Mouse (Mus musculus): ENCODE data around the gene Ptpru.
A peak's percentile ranks its signal among the peaks of the same experiment; 100 is the strongest.

Gene Ptpru

DNA sequence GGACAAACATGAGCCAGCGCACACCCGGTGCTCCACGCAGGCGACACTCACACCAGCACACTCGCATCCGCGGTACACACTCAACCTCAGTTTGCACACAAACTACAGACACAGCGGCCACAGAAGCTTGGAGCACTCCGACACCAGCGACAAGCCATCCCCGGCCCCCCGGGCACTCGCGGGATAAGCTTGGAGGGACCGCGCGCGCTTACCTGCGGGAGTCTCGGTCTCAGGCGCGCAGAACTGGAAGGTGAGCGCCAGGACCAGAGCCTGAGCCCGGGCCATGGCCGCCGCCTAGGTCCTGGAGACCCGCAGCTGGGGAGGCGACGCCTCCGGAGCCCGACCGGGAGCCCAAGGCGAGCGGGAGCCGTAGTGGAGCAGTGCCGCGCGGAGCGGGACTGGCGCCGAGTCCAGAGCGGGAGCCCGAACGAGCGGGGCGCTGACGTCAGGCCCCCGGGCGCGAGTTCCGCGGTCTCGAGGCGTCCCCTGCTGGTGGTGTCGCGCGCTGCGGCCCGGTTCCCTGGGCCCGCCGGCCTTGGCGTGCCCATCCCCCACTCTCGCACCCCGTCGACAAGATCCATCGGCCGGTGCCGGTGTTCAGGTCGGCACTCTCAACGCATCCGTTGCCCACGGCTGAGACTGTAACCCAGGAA is at the start of gene Ptpru:
TSS of gene Ptpru (minus strand) at position 417 of the 653 bp plus-strand sequence.
- DNase-seq (ENCODE audit: low read depth, low spot score), result peak; percentile 58

- DNase-seq (ENCODE audit: low read depth, low spot score), result no peak
These were observed 47.3 kb upstream of the Ptpru start for GRCm38 (mm10) chr4:131885376-131885775.

- no peak for DNase-seq (ENCODE audit: low read depth, low spot score)
These were observed 45.5 kb upstream of the Ptpru start for GRCm38 (mm10) chr4:131883571-131883970.

DNA sequence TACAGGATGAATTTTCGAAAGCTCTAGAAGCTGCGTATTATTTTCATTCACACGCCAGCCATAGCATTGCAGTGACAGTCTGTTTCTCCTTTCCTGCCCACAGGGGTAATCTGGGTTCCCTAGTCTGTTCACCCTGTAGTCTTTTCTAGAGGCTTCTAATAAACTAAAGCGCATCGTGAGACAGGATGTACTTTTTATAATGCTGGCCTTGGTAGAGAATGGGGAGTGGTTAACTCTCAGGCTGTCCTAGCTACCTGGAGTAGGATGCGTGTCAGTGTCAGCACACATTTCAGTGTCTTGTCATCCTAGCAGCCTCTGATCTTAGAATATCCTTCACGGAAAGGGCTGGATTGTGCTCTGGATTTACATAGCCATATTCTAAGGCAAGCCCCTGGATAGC is 43.2 kb upstream of the Ptpru start:
- no peak for DNase-seq (ENCODE audit: low read depth, low spot score)

DNA sequence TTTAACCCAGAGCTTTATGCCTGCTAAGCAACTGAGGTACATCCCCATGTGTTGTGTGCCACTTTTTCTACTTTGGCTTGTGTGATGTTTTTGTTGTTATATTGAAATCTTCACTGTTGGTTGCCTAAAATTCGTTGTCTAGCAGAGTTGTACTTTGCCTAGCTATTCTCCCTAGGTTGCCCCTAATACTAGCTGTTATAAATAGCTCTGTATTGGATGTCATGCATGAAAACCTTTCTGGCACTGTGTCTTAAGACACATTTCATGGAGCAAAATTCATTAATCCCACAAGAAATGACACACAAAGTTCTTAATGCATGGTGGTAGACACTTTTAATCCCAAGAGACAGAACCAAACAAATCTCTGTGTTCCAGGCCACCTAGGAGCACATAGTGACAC is 41.6 kb upstream of the Ptpru start:
- no peak for DNase-seq (ENCODE audit: low read depth, low spot score)

DNA sequence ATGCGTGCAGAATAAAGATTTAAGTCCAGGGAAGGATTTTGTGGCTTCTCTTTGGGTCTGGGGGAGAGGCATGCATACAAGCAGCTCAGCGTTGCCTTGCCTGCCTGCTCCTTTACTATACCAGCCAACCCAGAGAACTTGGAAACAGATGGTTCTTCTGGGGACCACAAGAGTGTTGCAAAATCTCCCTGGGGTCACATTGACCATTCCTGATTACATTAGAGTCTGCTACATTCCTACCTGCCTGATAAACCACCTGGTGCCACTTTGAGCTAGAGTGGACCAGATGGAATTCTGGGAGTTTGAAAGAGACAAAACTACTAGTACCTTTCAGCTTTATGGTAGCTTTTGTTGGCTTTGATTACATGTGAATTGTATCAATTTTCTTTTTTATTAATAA is 38.7 kb upstream of the Ptpru start:
- no peak for DNase-seq (ENCODE audit: low read depth, low spot score)

DNA sequence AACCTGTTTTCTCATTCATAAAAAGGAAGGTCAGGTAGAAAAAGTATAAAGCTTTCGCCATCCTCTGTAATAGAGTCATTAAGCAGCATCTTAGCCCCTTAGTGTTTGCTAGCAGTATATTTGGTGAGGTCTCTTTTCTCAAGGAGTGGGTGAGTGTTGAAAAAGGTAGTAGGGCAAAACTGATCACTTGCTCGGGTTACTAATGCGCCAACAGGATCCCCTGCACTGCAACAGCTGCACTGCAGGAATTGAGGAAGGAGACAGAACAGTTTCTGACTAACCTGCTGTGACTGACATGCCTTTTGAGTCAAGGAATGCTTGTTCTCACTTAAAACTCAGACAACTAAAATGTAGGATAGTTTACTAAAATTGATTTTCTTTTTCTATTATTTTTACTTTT is 37.2 kb upstream of the Ptpru start:
- no peak for DNase-seq (ENCODE audit: low read depth, low spot score)

- no peak for DNase-seq (ENCODE audit: low read depth, low spot score)
These were observed 36.5 kb upstream of the Ptpru start for GRCm38 (mm10) chr4:131874567-131874966.

GRCm38 (mm10) chr4:131874169-131874536 is 36.1 kb upstream of the Ptpru start:
- no peak for DNase-seq (ENCODE audit: low read depth, low spot score)

- DNase-seq (ENCODE audit: low read depth, low spot score), result peak; percentile 90
These were observed 35.4 kb upstream of the Ptpru start, which contains the start of gene Srsf4 for GRCm38 (mm10) chr4:131873293-131874168. Srsf4 (plus strand) TSS chr4:131873617.

DNA sequence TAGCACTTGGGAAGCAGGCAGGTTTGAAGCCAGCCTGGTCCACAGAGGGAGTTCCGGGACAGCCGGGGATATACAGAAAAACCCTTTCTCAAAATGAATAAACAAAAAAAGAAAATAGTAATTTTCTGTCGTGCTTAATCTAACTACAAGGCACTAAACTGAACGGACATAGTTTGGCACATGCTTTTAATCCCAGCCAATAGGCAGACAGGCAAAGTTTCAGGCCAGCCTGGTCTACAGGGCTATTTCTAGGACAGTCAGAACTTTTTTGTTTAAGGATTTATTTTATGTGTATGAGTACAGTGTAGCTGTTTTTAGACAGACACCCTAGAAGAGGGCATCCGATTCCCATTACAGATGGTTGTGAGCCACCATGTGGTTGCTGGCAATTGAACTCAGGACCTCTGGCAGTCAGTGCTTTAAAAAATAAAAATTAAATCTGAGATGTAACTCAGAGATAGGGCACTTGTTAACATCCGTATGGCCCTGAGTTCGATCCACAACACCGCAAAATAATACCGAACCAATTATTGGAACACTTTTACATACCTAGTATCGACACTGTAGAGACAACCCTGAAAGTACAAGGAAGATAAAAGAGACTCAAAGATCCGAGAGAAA is 34.7 kb upstream of the Ptpru start:
- DNase-seq (ENCODE audit: low read depth, low spot score), result no peak

- no peak for DNase-seq (ENCODE audit: low read depth, low spot score)
These were observed 23.3 kb upstream of the Ptpru start for GRCm38 (mm10) chr4:131861341-131861739.

DNA sequence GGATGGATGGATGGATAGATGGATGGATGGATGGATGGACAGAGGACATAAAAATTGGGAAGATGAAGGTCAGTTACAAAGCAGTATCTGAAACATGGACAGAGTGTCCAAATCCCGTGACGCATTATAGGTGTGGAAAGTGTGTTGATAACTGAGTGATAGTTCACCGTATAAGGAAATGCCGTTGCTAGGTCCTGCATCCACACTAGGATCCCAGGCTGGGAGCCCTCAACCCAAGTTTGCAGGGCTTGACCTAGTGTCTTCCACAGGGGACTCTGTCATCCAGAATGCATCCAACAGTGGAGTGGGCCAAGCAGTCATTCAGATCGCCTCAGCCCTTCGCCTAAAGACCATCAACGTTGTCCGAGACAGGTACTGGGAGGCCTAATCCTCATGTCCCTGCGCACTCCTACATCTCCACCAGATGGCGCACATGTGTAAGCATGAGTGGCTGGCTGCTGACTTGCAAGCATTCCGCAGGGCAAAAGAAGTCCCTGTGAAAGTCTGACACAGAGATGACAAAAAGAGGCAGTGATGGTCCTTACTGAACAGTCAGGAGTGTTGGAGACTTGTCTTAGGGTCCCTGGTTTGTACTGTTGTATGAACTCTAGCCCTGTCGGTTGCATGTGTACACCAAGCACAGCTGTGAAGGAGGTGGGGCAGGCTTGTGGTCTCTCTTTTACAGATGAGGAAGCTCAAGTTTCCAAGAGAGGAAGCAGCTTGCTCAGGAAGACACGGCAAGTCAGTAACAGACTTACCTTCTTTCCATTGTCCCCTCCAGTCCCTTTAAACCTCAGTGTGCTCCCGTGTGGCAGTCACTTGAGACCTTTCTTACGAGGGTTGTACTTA is 22.6 kb upstream of the Ptpru start:
- DNase-seq (ENCODE audit: low read depth, low spot score), result no peak

DNA sequence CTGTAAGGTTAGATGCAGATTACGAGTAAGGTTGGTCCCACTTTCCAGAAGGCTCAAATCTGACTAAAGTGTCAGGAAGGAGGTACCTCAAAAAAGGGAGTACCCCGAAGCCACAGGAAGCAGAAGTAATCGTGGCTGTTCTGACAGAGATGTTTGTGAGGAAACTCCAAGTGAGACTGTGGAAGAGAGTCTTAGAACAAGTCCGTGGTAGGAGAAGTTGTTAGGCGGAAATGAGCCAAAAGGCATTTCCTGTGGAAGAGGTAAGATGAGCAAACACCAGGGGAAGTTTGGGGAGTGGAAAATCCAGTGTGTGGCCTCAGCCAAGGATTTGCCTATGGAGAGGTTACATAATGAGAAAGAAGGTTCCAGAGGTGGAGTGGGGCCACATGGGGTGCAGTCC is 16.9 kb upstream of the Ptpru start:
- no peak for DNase-seq (ENCODE audit: low read depth, low spot score)

GRCm38 (mm10) chr4:131849986-131850638 is 12.0 kb upstream of the Ptpru start:
- DNase-seq (ENCODE audit: low read depth, low spot score), result no peak

GRCm38 (mm10) chr4:131848082-131848481 is 10.0 kb upstream of the Ptpru start:
- DNase-seq (ENCODE audit: low read depth, low spot score), result no peak

DNA sequence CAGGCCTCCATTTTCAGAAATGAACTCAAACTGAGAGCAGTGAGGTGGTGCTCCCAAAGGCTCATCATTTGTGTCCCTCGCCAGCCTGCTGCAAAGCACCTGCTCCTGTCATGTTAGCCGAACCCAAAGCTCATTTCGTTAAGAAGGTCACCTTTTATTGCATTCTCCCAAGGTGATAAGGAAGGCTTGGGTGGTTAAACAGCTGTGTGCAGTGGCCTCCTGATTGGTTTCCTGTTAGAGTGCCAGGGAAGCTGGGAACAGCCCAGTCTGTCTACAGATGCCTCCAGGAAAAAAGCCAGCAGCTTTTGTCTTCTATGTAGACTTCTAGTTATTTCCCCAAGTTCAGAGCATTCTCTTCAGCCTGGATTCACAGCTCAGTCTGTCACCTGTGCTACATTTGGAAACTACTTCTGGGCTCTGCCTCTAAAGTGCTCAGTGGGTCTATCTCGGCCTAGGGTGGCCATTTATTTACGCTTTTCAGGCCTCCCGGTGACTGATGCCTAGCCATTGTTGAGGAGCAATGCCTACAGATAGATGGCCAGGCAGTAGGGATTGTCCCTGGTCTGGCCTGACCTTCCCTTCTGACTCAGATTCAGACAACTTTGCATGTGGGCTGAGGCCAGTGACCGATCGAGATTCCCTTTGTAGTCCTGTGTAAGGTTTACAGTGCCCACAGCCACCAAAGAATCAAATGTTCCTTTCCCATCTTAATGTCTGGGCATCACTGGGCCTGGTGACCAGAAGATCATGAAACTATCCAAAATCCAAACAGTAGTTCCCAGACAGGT is 8.1 kb upstream of the Ptpru start:
- no peak for DNase-seq (ENCODE audit: low read depth, low spot score)

DNA sequence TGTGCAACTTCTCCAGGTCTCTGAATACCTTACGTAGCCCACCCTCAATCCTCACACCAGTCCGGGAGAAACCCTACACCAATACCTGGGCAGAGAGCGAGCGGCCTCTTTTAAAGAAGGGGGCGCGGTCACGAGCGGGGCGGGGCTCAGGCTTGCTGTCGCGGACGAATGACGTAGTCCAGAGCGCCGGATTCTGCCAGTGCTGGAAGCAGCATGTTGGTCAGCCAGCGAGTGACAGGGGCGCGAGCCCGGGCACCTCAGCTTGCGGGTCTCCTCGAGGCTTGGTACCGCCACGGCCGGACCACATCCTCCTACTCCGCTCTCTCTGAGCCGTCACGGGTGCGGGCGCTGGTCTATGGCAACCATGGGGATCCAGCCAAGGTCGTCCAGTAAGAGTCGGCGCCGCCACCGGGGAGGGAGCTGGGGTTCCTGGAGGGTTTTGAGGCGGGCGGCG is 5.2 kb upstream of the Ptpru start, which contains the start of gene Mecr:
TSS of gene Mecr (plus strand) at position 181 of the 454 bp plus-strand sequence.
- peak; percentile 75 for DNase-seq (ENCODE audit: low read depth, low spot score)

GRCm38 (mm10) chr4:131836891-131837491 is 1.1 kb downstream of the Ptpru start:
- no peak for DNase-seq (ENCODE audit: low read depth, low spot score)
